Mouse (Mus musculus) adrenal gland, postnatal 14 days (tissue): Measurements from ENCODE around the gene S100a4. TPM values are rescaled to one million over a fixed set of nuclear protein-coding genes. Genes with fewer than 3 reads are reported as not detected.

Source experiments
- DNase-seq: peaks from one replicate; pipeline ENCODE4 v3.0.0; 2021; ENCODE audit warnings: mixed read lengths
- total RNA-seq: library from RNA; stranded (reverse); gene quantifications from 2 replicates; pipeline ENCODE4 v1.2.3, GENCODE M21; 2021

Gene S100a4
- total RNA-seq, 1 experiment from 2014 or later, result 9.6 TPM

- DNase-seq, result no peak
These were observed 21.9 kb downstream of the S100a4 start for GRCm38 (mm10) chr3:90625496-90625895.

GRCm38 (mm10) chr3:90626266-90627021 lies 22.9 kb downstream of the S100a4 start:
- no peak for DNase-seq

GRCm38 (mm10) chr3:90627366-90627765 lies 23.8 kb downstream of the S100a4 start:
- DNase-seq, result no peak

- DNase-seq, result no peak
These were observed 24.2 kb downstream of the S100a4 start for GRCm38 (mm10) chr3:90627807-90628206.

- DNase-seq, result no peak
These were observed 25.7 kb downstream of the S100a4 start for GRCm38 (mm10) chr3:90629298-90629697.

GRCm38 (mm10) chr3:90631984-90632383 lies 28.4 kb downstream of the S100a4 start:
- DNase-seq, result no peak

GRCm38 (mm10) chr3:90638511-90639275 lies 35.1 kb downstream of the S100a4 start:
- DNase-seq, result no peak

- peak; percentile 28 for DNase-seq
These were observed 36.1 kb downstream of the S100a4 start for GRCm38 (mm10) chr3:90639511-90640154.

GRCm38 (mm10) chr3:90640981-90641380 lies 37.4 kb downstream of the S100a4 start:
- DNase-seq, result no peak

GRCm38 (mm10) chr3:90644220-90644619 lies 40.6 kb downstream of the S100a4 start:
- DNase-seq, result peak; percentile 77

- no peak for DNase-seq
These were observed 43.7 kb downstream of the S100a4 start for GRCm38 (mm10) chr3:90647291-90647690.

- no peak for DNase-seq
These were observed 45.4 kb downstream of the S100a4 start for GRCm38 (mm10) chr3:90648981-90649380.

GRCm38 (mm10) chr3:90649832-90650231 lies 46.3 kb downstream of the S100a4 start:
- DNase-seq, result no peak

GRCm38 (mm10) chr3:90652878-90653508 lies 49.4 kb downstream of the S100a4 start:
- peak; percentile 81 for DNase-seq

GRCm38 (mm10) chr3:90653717-90654116 lies 50.1 kb downstream of the S100a4 start, which contains the start of gene S100a7a:
Gene S100a7a (plus strand): TSS chr3:90654017.
- DNase-seq, result no peak

Other genes starting within 250 kb of the S100a4 start
- gene Slc27a3, start 213.8 kb upstream of the S100a4 start, total RNA-seq, result 73.1 and 86.4 TPM in 2 replicates
- 59.5 and 62.4 TPM in 2 replicates for gene Ints3, start 170.1 kb upstream of the S100a4 start, total RNA-seq
- 120 and 132 TPM in 2 replicates for gene Npr1, start 137.9 kb upstream of the S100a4 start, total RNA-seq
- 54.7 and 66.2 TPM in 2 replicates for gene Ilf2, start 127.6 kb upstream of the S100a4 start, total RNA-seq
- gene Snapin, start 112.7 kb upstream of the S100a4 start, total RNA-seq, result 46.1 and 49.2 TPM in 2 replicates
- 108 and 112 TPM in 2 replicates for gene Chtop, start 94.3 kb upstream of the S100a4 start, total RNA-seq
- 294 and 337 TPM in 2 replicates for gene S100a1, start 89.4 kb upstream of the S100a4 start, total RNA-seq
- 75.0 and 84.7 TPM in 2 replicates for gene S100a13, start 89.3 kb upstream of the S100a4 start, total RNA-seq
- 0.56 and 0.85 TPM in 2 replicates for gene S100a14, start 76.9 kb upstream of the S100a4 start, total RNA-seq
- gene S100a16, start 66.5 kb upstream of the S100a4 start, total RNA-seq, result 63.6 and 71.4 TPM in 2 replicates
- gene S100a3, start 43.2 kb upstream of the S100a4 start, total RNA-seq, result not detected in 2 replicates
- not detected in 2 replicates for gene S100a2, start 13.5 kb upstream of the S100a4 start, total RNA-seq
- gene Gm42674, start 1.9 kb upstream of the S100a4 start, total RNA-seq, result not detected in 2 replicates
- gene S100a5, start 4.8 kb downstream of the S100a4 start, total RNA-seq, result not detected in 2 replicates
- 54.3 and 59.5 TPM in 2 replicates for gene S100a6, start 9.1 kb downstream of the S100a4 start, total RNA-seq
- gene S100a7a, start 50.2 kb downstream of the S100a4 start, total RNA-seq, result not detected in 2 replicates
- gene S100a8, start 65.2 kb downstream of the S100a4 start, total RNA-seq, result 11.8 and 25.3 TPM in 2 replicates
- 12.2 and 30.5 TPM in 2 replicates for gene S100a9, start 92.0 kb downstream of the S100a4 start, total RNA-seq
- not detected in 2 replicates for gene Pglyrp4, start 123.1 kb downstream of the S100a4 start, total RNA-seq
- gene Gm5849, start 174.1 kb downstream of the S100a4 start, total RNA-seq, result not detected in 2 replicates